Mouse (Mus musculus): ENCODE measurements around the gene 9930022D16Rik. TPM values are rescaled to one million over a fixed set of nuclear protein-coding genes. Genes with fewer than 3 reads are reported as not detected.

9930022D16Rik gene
- polyA plus RNA-seq, 1 experiment from 2014 or later = not detected

DNA sequence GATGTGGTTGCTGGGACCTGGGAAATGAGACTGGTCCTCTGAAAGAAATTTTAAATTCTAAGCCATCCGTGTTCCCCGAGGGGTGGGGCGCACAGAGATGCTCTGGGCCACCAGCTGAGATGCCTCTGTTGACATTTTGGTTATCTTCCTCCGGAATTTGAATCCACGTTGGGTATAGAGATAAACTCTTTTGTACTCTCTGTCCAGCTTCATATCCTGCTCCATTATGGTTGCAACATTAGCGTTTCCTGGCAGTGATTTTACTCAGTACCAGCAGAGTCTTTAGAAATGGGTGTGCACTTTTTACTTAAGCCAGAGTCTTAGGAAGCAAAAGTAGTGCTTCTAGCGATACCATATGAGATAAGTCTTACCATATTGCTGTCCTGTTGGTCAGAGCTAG lies 35.7 kb upstream of the 9930022D16Rik start:
- ATAC-seq (ENCODE audit: low FRiP score) (no peak), DNase-seq (ENCODE audit: low spot score) (no peak)
- no peak overlapping the region for H3K4me2 ChIP-seq (replicated peaks)
- H3K9ac ChIP-seq = no peak overlapping the region
- no peaks in the 10 kb centered on the region for H3K9me3 ChIP-seq (ENCODE audit: control insufficient read depth, low read length)
- 0 out of 2 replicates have a peak, but pooled peaks cover 3% of the 10 kb centered on the region for H3K36me3 ChIP-seq (replicated peaks; ENCODE audit: control insufficient read depth, insufficient read depth)
- WGBS = 71% methylated on average over 7 of the region's 7 CpGs
- peaks cover 23% of the 10 kb centered on the region; the same call in 1 of the 2 replicates for H3K4me1 ChIP-seq (replicated peaks; ENCODE audit: control insufficient read depth, insufficient read depth, low read length)
- no peak overlapping the region for H3K4me3 ChIP-seq (replicated peaks; ENCODE audit: low read length)
- no peak overlapping the region for H3K27ac ChIP-seq
- H3K27me3 ChIP-seq (ENCODE audit: control insufficient read depth, insufficient read depth, low read length) = no peaks in the 10 kb centered on the region

DNA sequence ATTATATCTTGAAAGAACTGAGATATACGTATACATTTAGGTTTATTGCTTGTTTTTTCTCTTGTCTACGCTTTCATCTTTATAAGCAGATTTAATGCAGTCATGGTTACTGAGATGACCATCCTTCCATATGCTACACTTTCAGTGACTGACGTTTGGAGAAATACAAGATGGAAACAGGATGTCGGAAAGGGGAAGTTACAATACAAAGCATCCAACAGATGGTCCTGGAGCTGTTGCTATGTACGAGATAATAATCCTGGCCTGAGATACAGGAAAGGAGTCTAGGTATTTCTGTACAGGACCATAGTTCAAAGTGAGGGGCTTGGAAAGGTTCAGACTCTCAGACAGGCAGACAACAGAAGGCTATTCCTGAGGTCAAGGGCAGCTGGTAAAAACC lies 33.1 kb upstream of the 9930022D16Rik start:
- no peak for ATAC-seq (ENCODE audit: low FRiP score)
- 84% methylated on average over 5 of the region's 5 CpGs for WGBS

DNA sequence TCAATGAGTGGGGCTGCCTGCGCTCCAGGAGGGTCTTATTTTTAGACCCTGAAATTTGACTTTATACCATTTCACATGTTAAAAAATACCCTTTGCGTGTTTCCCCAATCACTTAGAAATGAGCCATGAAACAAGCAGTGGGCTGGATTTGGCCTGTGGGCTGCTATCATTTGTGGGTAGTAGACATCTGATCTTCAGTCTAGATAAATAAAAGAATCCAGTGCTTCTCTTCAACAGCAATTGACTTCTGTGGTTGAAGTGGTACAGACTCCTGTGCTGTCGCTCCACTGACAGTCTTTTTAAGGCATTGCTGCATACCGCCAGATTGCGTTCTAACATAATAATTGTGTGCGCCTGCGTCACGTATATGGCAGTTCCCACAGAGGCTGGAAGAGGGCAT lies 28.4 kb upstream of the 9930022D16Rik start:
- H3K27ac ChIP-seq = no peak overlapping the region
- H3K36me3 ChIP-seq (replicated peaks; ENCODE audit: control insufficient read depth, insufficient read depth) = no peaks in the 10 kb centered on the region
- DNase-seq (ENCODE audit: low spot score) = no peak
- ATAC-seq (ENCODE audit: low FRiP score) = no peak
- H3K9me3 ChIP-seq (ENCODE audit: control insufficient read depth, low read length) = no peaks in the 10 kb centered on the region
- no peaks in the 10 kb centered on the region for H3K27me3 ChIP-seq (ENCODE audit: control insufficient read depth, insufficient read depth, low read length)
- no peaks in the 10 kb centered on the region for H3K4me1 ChIP-seq (replicated peaks; ENCODE audit: control insufficient read depth, insufficient read depth, low read length)
- H3K9ac ChIP-seq = no peak overlapping the region
- WGBS = 92% methylated on average over 8 of the region's 8 CpGs
- no peak overlapping the region for H3K4me3 ChIP-seq (replicated peaks; ENCODE audit: low read length)
- H3K4me2 ChIP-seq (replicated peaks) = no peak overlapping the region

More for the DNA sequence above, 33.1 kb upstream of the 9930022D16Rik start:
- no peak for DNase-seq (ENCODE audit: low spot score)
- no peaks in the 10 kb centered on the region for H3K27me3 ChIP-seq (ENCODE audit: control insufficient read depth, insufficient read depth, low read length)
- H3K9me3 ChIP-seq (ENCODE audit: control insufficient read depth, low read length) = no peaks in the 10 kb centered on the region
- no peak overlapping the region for H3K4me2 ChIP-seq (replicated peaks)
- H3K4me3 ChIP-seq (replicated peaks; ENCODE audit: low read length) = no peak overlapping the region
- H3K36me3 ChIP-seq (replicated peaks; ENCODE audit: control insufficient read depth, insufficient read depth) = no peaks in the 10 kb centered on the region
- peaks cover 23% of the 10 kb centered on the region; the same call in 1 of the 2 replicates for H3K4me1 ChIP-seq (replicated peaks; ENCODE audit: control insufficient read depth, insufficient read depth, low read length)
- H3K9ac ChIP-seq = no peak overlapping the region
- H3K27ac ChIP-seq = no peak overlapping the region

DNA sequence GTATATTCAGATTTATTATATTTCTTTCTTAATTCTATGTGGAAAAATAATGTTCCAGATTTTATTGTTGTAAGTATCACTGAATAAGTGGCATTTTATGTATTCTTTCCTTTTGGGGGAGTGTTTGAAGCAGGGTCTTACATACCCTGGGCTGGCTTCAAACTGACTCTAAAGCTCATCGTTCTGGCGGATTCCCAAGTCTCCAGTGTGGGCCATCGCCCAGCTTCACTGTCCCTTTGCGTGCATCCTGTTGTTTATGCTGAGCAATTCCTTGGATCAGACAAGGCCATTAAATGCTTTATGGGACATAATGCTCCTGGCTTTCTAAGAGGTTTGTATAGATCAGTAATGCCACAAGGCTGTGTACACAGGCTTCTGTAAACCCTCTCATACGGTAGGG lies 24.7 kb upstream of the 9930022D16Rik start:
- ATAC-seq (ENCODE audit: low FRiP score) = no peak
- no peaks in the 10 kb centered on the region for H3K9me3 ChIP-seq (ENCODE audit: control insufficient read depth, low read length)
- WGBS = 87% methylated on average over 5 of the region's 5 CpGs

DNA sequence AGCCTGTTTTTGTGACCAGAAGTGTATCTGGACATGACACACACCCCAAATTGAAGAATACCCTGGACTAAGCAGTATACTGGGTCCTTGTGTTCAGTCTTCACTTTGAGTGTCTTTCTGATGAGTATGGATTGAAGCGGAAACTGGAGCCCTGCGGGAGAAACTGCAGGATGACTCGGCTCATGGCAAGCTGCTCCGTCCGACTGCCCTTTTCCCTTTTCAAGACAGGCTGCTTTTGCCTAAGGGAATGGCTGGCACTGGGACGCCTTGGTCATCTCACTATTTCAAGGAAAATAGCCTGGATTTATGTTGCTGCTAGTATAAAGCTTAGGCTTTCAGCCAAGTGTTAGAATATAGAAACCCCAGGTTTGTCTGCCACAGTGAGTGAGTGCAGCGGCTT lies 22.5 kb upstream of the 9930022D16Rik start:
- Histone ChIP-seq H3K27ac (no peak overlapping the region), H3K9ac (no peak overlapping the region), H3K36me3 (replicated peaks; ENCODE audit: control insufficient read depth, insufficient read depth) (peaks cover 24% of the 10 kb centered on the region), H3K27me3 (ENCODE audit: control insufficient read depth, insufficient read depth, low read length) (no peaks in the 10 kb centered on the region), H3K4me1 (replicated peaks; ENCODE audit: control insufficient read depth, insufficient read depth, low read length) (no peaks in the 10 kb centered on the region), H3K9me3 (ENCODE audit: control insufficient read depth, low read length) (no peaks in the 10 kb centered on the region), H3K4me3 (replicated peaks; ENCODE audit: low read length) (no peak overlapping the region), H3K4me2 (replicated peaks) (no peak overlapping the region)
- DNase-seq (ENCODE audit: low spot score) (no peak), ATAC-seq (ENCODE audit: low FRiP score) (no peak)
- 85% methylated on average over 7 of the region's 7 CpGs for WGBS

More for the DNA sequence above, 24.7 kb upstream of the 9930022D16Rik start:
- no peak overlapping the region for H3K4me3 ChIP-seq (replicated peaks; ENCODE audit: low read length)
- DNase-seq (ENCODE audit: low spot score) = no peak
- H3K4me1 ChIP-seq (replicated peaks; ENCODE audit: control insufficient read depth, insufficient read depth, low read length) = no peaks in the 10 kb centered on the region
- H3K27ac ChIP-seq = no peak overlapping the region
- peaks cover 13% of the 10 kb centered on the region for H3K36me3 ChIP-seq (replicated peaks; ENCODE audit: control insufficient read depth, insufficient read depth)
- H3K9ac ChIP-seq = no peak overlapping the region
- H3K27me3 ChIP-seq (ENCODE audit: control insufficient read depth, insufficient read depth, low read length) = no peaks in the 10 kb centered on the region
- H3K4me2 ChIP-seq (replicated peaks) = no peak overlapping the region

DNA sequence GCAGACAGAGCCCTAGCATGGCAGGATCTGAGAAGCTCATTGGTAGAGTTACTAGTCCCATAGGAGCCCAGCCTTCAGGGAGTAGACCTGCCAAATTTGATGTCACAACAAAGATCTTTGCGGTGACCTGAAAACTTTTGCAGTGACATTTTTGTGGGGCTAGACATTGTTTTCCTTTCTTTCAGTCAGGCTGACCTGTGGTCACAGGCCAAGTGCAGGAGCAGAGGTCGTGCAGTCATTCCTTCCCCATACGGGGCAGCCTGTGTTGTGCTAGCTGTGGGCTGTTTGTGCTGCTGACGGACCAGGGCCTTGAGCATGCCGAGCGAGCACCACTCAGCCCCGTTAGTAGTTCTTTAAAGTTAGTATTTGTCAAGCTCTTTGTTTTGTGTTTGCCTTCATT lies 22.0 kb upstream of the 9930022D16Rik start:
- ATAC-seq (ENCODE audit: low FRiP score) (no peak), DNase-seq (ENCODE audit: low spot score) (no peak)
- 61% methylated on average over 7 of the region's 7 CpGs for WGBS
- Histone ChIP-seq H3K36me3 (replicated peaks; ENCODE audit: control insufficient read depth, insufficient read depth) (peaks cover 30% of the 10 kb centered on the region), H3K9me3 (ENCODE audit: control insufficient read depth, low read length) (no peaks in the 10 kb centered on the region), H3K9ac (no peak overlapping the region), H3K4me3 (replicated peaks; ENCODE audit: low read length) (no peak overlapping the region), H3K4me2 (replicated peaks) (no peak overlapping the region), H3K4me1 (replicated peaks; ENCODE audit: control insufficient read depth, insufficient read depth, low read length) (no peaks in the 10 kb centered on the region), H3K27me3 (ENCODE audit: control insufficient read depth, insufficient read depth, low read length) (no peaks in the 10 kb centered on the region), H3K27ac (no peak overlapping the region)

DNA sequence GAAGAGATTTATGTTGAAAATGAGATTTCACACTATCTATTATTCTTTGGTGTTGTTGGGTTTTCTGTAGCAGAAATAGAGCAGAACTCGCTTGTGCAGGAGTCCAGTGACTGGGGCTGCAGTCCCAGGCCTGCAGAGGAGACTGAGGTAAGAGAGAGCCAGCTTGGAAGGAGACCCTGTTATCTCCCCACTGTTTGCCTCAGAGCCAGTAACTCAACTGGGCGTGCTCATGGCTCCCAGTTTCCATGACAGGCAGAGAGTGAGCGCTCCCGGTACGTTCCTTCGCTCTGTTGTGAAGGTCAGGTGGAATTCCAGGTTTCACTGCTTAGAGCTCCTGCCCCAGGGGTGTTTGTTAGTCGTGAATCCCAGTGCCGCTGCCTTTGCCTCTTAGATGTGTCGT lies 21.1 kb upstream of the 9930022D16Rik start:
- no peak overlapping the region for H3K9ac ChIP-seq
- no peak overlapping the region for H3K4me3 ChIP-seq (replicated peaks; ENCODE audit: low read length)
- no peak for ATAC-seq (ENCODE audit: low FRiP score)
- H3K9me3 ChIP-seq (ENCODE audit: control insufficient read depth, low read length) = no peaks in the 10 kb centered on the region
- no peaks in the 10 kb centered on the region for H3K4me1 ChIP-seq (replicated peaks; ENCODE audit: control insufficient read depth, insufficient read depth, low read length)
- no peaks in the 10 kb centered on the region for H3K27me3 ChIP-seq (ENCODE audit: control insufficient read depth, insufficient read depth, low read length)
- no peak overlapping the region for H3K27ac ChIP-seq
- 87% methylated on average over 9 of the region's 9 CpGs for WGBS
- H3K4me2 ChIP-seq (replicated peaks) = no peak overlapping the region
- peaks cover 38% of the 10 kb centered on the region for H3K36me3 ChIP-seq (replicated peaks; ENCODE audit: control insufficient read depth, insufficient read depth)
- DNase-seq (ENCODE audit: low spot score) = no peak

DNA sequence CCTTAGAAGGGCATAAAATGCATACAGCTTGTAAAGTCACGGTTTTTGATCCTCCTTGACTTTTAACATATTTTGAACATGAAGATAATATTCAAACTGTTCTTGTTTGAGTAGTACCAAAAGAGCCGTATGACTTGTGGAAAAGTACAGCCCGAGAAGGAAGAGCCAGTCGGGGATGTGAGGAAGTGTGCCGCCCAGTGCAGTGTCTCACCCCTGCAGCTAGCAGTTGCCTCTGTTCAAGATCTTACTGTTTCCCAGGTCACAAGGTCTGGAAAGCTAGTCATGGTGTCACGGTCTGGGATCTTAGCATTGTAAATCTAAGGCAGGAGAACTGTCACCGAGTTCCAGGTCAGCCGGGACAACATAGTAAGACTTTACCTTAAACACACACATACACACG lies 19.0 kb upstream of the 9930022D16Rik start:
- Histone ChIP-seq H3K4me3 (replicated peaks; ENCODE audit: low read length) (no peak overlapping the region), H3K27me3 (ENCODE audit: control insufficient read depth, insufficient read depth, low read length) (no peaks in the 10 kb centered on the region), H3K36me3 (replicated peaks; ENCODE audit: control insufficient read depth, insufficient read depth) (peaks cover 58% of the 10 kb centered on the region), H3K9me3 (ENCODE audit: control insufficient read depth, low read length) (no peaks in the 10 kb centered on the region), H3K4me1 (replicated peaks; ENCODE audit: control insufficient read depth, insufficient read depth, low read length) (no peaks in the 10 kb centered on the region), H3K9ac (no peak overlapping the region), H3K27ac (no peak overlapping the region), H3K4me2 (replicated peaks) (no peak overlapping the region)
- ATAC-seq (ENCODE audit: low FRiP score) (no peak), DNase-seq (ENCODE audit: low spot score) (no peak)
- 91% methylated on average over 9 of the region's 9 CpGs for WGBS

DNA sequence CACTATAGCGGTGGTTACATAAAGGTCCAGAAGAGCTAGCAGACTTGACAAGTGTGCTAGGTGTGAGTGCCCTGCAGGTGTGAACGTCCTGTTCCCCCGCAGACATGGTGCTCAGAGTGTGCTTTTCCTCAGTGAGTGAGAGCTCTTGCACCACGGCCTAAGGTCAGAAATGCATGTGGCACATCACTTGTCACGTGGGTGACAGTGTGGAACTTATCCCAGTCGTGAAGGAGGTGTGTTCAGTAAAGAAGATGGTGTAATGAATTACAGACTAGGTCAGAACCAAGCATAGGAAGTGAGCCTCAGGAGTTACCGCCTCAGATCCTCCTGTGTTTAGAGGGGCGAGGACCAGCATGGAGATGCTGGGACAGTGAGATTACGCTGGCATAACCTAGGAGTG lies 18.4 kb upstream of the 9930022D16Rik start:
- Histone ChIP-seq H3K9ac (no peak overlapping the region), H3K27ac (no peak overlapping the region), H3K36me3 (replicated peaks; ENCODE audit: control insufficient read depth, insufficient read depth) (peaks cover 59% of the 10 kb centered on the region), H3K4me3 (replicated peaks; ENCODE audit: low read length) (no peak overlapping the region), H3K4me2 (replicated peaks) (no peak overlapping the region), H3K4me1 (replicated peaks; ENCODE audit: control insufficient read depth, insufficient read depth, low read length) (no peaks in the 10 kb centered on the region), H3K9me3 (ENCODE audit: control insufficient read depth, low read length) (no peaks in the 10 kb centered on the region), H3K27me3 (ENCODE audit: control insufficient read depth, insufficient read depth, low read length) (no peaks in the 10 kb centered on the region)
- WGBS = 94% methylated on average over 9 of the region's 9 CpGs
- ATAC-seq (ENCODE audit: low FRiP score) (no peak), DNase-seq (ENCODE audit: low spot score) (no peak)

DNA sequence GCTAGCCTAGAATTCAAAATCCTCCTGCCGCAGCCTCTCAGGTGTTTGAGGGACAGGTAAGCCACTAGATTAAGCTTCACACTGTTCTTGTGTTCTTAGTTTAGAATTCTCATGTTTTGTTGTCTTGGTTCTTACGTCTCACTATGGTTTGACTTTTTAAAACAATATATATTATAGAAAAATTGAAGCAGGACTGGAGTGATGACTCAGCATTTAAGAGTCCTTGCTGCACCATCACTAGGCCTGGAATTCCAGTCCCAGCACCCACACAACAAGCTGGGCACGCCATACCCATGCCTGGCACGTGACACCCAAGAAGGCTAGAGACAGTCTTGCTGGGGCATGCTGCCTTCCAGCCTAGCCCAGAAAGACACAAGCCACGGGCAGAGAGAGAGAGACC lies 7.3 kb upstream of the 9930022D16Rik start:
- Histone ChIP-seq H3K27me3 (ENCODE audit: control insufficient read depth, insufficient read depth, low read length) (no peaks in the 10 kb centered on the region), H3K36me3 (replicated peaks; ENCODE audit: control insufficient read depth, insufficient read depth) (no peaks in the 10 kb centered on the region), H3K4me2 (replicated peaks) (no peak overlapping the region), H3K4me3 (replicated peaks; ENCODE audit: low read length) (no peak overlapping the region), H3K9me3 (ENCODE audit: control insufficient read depth, low read length) (no peaks in the 10 kb centered on the region), H3K27ac (no peak overlapping the region), H3K4me1 (replicated peaks; ENCODE audit: control insufficient read depth, insufficient read depth, low read length) (no peaks in the 10 kb centered on the region), H3K9ac (no peak overlapping the region)
- WGBS = 89% methylated on average over 5 of the region's 5 CpGs
- ATAC-seq (ENCODE audit: low FRiP score) (no peak), DNase-seq (ENCODE audit: low spot score) (no peak)
